Mouse (Mus musculus) forebrain, embryonic 11.5 days (tissue): ENCODE data around the gene Eno1. TPM values are rescaled to one million over a fixed set of nuclear protein-coding genes. Genes with fewer than 3 reads are reported as not detected.

ENCODE experiments used
- ATAC-seq: fragments of 200-750 bp; cut with Nextera tagmentation; replicated peaks from 2 replicates; pipeline ENCODE4 v1.8.0; 2017; ENCODE audit warnings: moderate TSS enrichment; ENCODE audit not compliant: low FRiP score
- DNase-seq: peaks from one replicate; pipeline ENCODE4 v3.0.0-alpha.2; 2017; ENCODE audit warnings: low spot score
- H3K27ac ChIP-seq: fragments of 300-500 bp; sonication (generic); 2 replicates; pipeline ENCODE4 v1.5.1; 2014; ENCODE audit warnings: low read depth, low read length
- H3K27me3 ChIP-seq: fragments of 300-500 bp; sonication (generic); 2 replicates; pipeline ENCODE4 v1.6.1; 2014; ENCODE audit warnings: mild to moderate bottlenecking, low read length, mixed read lengths; ENCODE audit not compliant: control insufficient read depth, insufficient read depth
- H3K36me3 ChIP-seq: fragments of 300-500 bp; sonication (generic); 2 replicates; pipeline ENCODE4 v1.6.1; 2014; ENCODE audit warnings: mild to moderate bottlenecking, low read length, moderate library complexity, mixed read lengths; ENCODE audit not compliant: control insufficient read depth, insufficient read depth
- H3K4me1 ChIP-seq: fragments of 300-500 bp; sonication (generic); replicated peaks from 2 replicates; pipeline ENCODE4 v1.6.1; 2014; ENCODE audit warnings: low read length, mixed read lengths; ENCODE audit not compliant: control insufficient read depth, insufficient read depth
- H3K4me2 ChIP-seq: fragments of 300-500 bp; sonication (generic); 2 replicates; pipeline ENCODE4 v1.6.1; 2014; ENCODE audit warnings: low read depth, mild to moderate bottlenecking, low read length, moderate library complexity, mixed read lengths; ENCODE audit not compliant: severe bottlenecking
- H3K4me3 ChIP-seq: fragments of 300-500 bp; sonication (generic); 2 replicates; pipeline ENCODE4 v1.5.1; 2014; ENCODE audit warnings: low read depth, low read length
- H3K9ac ChIP-seq: fragments of 300-500 bp; sonication (generic); 2 replicates; pipeline ENCODE4 v1.6.1; 2014; ENCODE audit warnings: low read length
- H3K9me3 ChIP-seq: fragments of 300-500 bp; sonication (generic); 2 replicates; pipeline ENCODE4 v1.6.1; 2016; ENCODE audit warnings: low read length, mixed read lengths; ENCODE audit not compliant: control insufficient read depth
- WGBS: fragments of 180-500 bp; shearing (Covaris S2); extraction: QIAGEN DNeasy Blood & Tissue Kit; methylation state at CpG from one replicate; pipeline ENCODE4 v1.1.7; 2014; 5-methylcytosine and 5-hydroxymethylcytosine counted together
- polyA plus RNA-seq: library from polyadenylated mRNA; unstranded; fragments of >200 nt; fragmentation: Nextera tagmentation; extraction: Ambion mirVana; gene quantifications from 2 replicates; pipeline ENCODE4 v1.2.1, GENCODE M21; 2014

Gene Eno1
- polyA plus RNA-seq, 1 experiment from 2014 or later, result 1,858 TPM

DNA sequence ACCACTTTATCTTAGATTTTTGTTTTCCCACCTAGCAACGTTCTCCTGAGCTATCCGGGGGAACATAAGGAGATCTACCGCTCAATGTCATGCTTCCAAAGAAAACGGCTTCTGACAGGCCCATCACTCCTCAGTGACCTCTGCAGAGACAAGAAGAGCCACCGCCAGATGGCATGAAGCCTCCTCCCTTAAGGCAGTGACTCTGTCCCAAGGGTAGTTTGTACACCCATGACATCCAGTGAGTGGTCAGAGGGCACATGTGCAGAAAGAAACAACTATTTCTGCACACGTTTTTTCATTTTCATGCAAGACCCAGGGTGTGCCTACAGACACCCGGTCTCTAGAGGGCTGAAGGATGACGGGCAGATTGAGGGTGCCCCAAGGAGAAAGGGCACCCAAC is 26.2 kb upstream of the Eno1 start:
- WGBS, result 88% methylated on average over 8 of the region's 8 CpGs

GRCm38 (mm10) chr4:150211930-150212552 is 24.5 kb upstream of the Eno1 start:
- Histone ChIP-seq H3K4me1 (no peaks in the 10 kb centered on the region; the same call in 1 of the 2 replicates), H3K9ac (peak overlapping the region; percentile 43), H3K4me2 (peak overlapping the region; percentile 53), H3K4me3 (peak overlapping the region; percentile 19; the same call in 1 of the 2 replicates), H3K27ac (no peak overlapping the region), H3K27me3 (no peaks in the 10 kb centered on the region), H3K9me3 (no peaks in the 10 kb centered on the region), H3K36me3 (no peaks in the 10 kb centered on the region)
- DNase-seq (no peak), ATAC-seq (peak; percentile 61; the same call in 1 of the 2 replicates)
- WGBS, result 52% methylated on average over 10 of the region's 10 CpGs

More for the DNA sequence above, 26.2 kb upstream of the Eno1 start:
- H3K4me2 ChIP-seq, result no peak overlapping the region
- H3K9ac ChIP-seq, result no peak overlapping the region
- no peak overlapping the region for H3K4me3 ChIP-seq
- H3K4me1 ChIP-seq, result no peaks in the 10 kb centered on the region
- no peaks in the 10 kb centered on the region for H3K9me3 ChIP-seq
- no peak overlapping the region for H3K27ac ChIP-seq
- H3K27me3 ChIP-seq, result no peaks in the 10 kb centered on the region
- no peaks in the 10 kb centered on the region for H3K36me3 ChIP-seq
- no peak for DNase-seq
- ATAC-seq, result no peak

GRCm38 (mm10) chr4:150212553-150212971 is 24.0 kb upstream of the Eno1 start:
- Histone ChIP-seq H3K4me3 (peak overlapping the region; percentile 19), H3K4me2 (peak overlapping the region; percentile 53), H3K36me3 (no peaks in the 10 kb centered on the region), H3K9me3 (no peaks in the 10 kb centered on the region), H3K27me3 (no peaks in the 10 kb centered on the region), H3K4me1 (no peaks in the 10 kb centered on the region; the same call in 1 of the 2 replicates), H3K27ac (no peak overlapping the region), H3K9ac (peak overlapping the region; percentile 56)
- DNase-seq, result peak; percentile 85
- WGBS, result under 1% methylated on average over 15 of the region's 15 CpGs
- peak; percentile 86 for ATAC-seq

DNA sequence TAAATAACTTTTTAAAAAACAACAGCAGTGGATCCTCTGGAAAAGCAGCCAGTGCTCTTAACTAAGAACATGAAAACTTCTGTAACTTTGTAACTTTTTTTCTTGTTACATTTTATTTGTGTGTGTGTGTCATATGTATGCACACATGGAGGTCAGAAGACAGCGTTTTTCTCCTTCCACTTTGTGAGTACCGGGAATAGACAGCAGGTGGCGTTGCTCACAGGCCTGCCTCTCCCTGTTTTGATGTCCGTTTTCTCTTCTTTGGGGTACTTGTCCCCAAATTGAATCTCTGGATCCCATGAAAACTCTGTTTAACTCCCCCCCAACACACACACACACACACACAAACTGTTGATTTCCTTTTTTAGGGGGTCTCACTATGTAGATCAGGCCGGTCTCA is 22.6 kb upstream of the Eno1 start:
- H3K27ac ChIP-seq, result no peak overlapping the region
- no peaks in the 10 kb centered on the region; the same call in 1 of the 2 replicates for H3K4me1 ChIP-seq
- no peak for ATAC-seq
- no peaks in the 10 kb centered on the region for H3K9me3 ChIP-seq
- no peaks in the 10 kb centered on the region for H3K27me3 ChIP-seq
- WGBS, result 35% methylated on average over 5 of the region's 5 CpGs
- no peak overlapping the region for H3K4me3 ChIP-seq
- no peaks in the 10 kb centered on the region for H3K36me3 ChIP-seq
- H3K4me2 ChIP-seq, result no peak overlapping the region
- peak; percentile 59 for DNase-seq
- no peak overlapping the region for H3K9ac ChIP-seq

DNA sequence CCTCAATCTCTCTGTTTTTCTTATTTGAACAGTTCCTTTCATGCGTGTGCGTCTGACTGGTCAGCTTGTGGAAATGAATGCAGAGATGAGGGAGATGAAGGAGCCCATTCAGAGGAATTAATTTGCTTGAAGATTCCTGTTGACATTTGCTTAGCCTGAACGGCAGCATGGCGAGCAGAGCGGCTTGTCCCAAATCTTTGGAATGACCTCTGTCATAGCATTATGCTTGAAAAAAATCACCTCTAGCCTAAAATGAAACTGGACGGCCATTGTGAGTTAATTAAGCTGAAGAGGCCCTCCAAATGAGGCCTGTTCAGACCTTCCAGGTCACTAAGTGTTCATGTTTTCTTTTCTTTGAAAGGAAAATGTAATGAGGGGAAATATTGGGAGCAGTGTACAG is 20.1 kb upstream of the Eno1 start:
- no peak for DNase-seq
- no peaks in the 10 kb centered on the region for H3K9me3 ChIP-seq
- no peak overlapping the region for H3K27ac ChIP-seq
- WGBS, result 37% methylated on average over 6 of the region's 6 CpGs
- H3K4me1 ChIP-seq, result no peaks in the 10 kb centered on the region; the same call in 1 of the 2 replicates
- H3K27me3 ChIP-seq, result no peaks in the 10 kb centered on the region
- no peaks in the 10 kb centered on the region for H3K36me3 ChIP-seq
- ATAC-seq, result no peak
- H3K9ac ChIP-seq, result no peak overlapping the region
- no peak overlapping the region for H3K4me3 ChIP-seq
- H3K4me2 ChIP-seq, result no peak overlapping the region

DNA sequence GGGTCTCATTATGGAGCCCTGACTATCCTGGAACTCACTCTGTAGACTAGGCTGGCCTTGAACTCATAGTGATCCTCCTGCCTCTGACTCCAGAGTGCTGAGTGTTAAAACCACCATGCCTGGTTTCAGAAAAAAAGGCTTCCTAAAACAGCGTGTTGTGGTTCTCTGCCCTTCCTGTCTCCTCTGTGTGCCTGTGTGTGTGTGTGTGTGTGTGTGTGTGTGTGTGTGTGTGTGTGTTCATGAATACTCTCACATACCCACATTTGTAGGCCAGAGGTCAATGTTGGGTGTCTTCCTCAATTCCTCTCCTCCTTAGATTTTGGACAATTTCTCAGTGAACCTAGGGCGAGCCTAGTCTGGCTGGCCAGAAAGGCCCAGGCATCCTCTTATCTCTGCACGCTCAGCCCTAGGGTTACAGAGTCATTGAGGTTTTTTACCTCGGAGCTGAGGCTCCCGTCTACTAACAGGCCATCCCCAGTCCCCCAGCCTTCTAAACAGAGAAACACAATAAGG is 19.4 kb upstream of the Eno1 start:
- WGBS, result 77% methylated on average over 5 of the region's 5 CpGs
- no peaks in the 10 kb centered on the region for H3K9me3 ChIP-seq
- H3K4me1 ChIP-seq, result no peaks in the 10 kb centered on the region; the same call in 1 of the 2 replicates
- H3K27me3 ChIP-seq, result no peaks in the 10 kb centered on the region
- no peak for DNase-seq
- no peak for ATAC-seq
- no peak overlapping the region for H3K9ac ChIP-seq
- no peak overlapping the region for H3K4me2 ChIP-seq
- no peak overlapping the region for H3K27ac ChIP-seq
- no peaks in the 10 kb centered on the region for H3K36me3 ChIP-seq
- no peak overlapping the region for H3K4me3 ChIP-seq

GRCm38 (mm10) chr4:150217935-150218334 is 18.6 kb upstream of the Eno1 start:
- H3K4me3 ChIP-seq, result no peak overlapping the region
- H3K4me1 ChIP-seq, result no peaks in the 10 kb centered on the region; the same call in 1 of the 2 replicates
- H3K27me3 ChIP-seq, result no peaks in the 10 kb centered on the region
- H3K36me3 ChIP-seq, result no peaks in the 10 kb centered on the region
- H3K4me2 ChIP-seq, result no peak overlapping the region
- no peaks in the 10 kb centered on the region for H3K9me3 ChIP-seq
- no peak overlapping the region for H3K9ac ChIP-seq
- DNase-seq (no peak), ATAC-seq (no peak)
- WGBS, result 88% methylated on average over 1 of the region's 1 CpGs
- no peak overlapping the region for H3K27ac ChIP-seq

GRCm38 (mm10) chr4:150219501-150220292 is 16.8 kb upstream of the Eno1 start:
- DNase-seq (no peak), ATAC-seq (0 out of 2 replicates have a peak, but pooled peaks have one; percentile 27)
- WGBS, result 73% methylated on average over 9 of the region's 9 CpGs
- Histone ChIP-seq H3K27ac (no peak overlapping the region), H3K4me2 (no peak overlapping the region), H3K9me3 (no peaks in the 10 kb centered on the region), H3K4me1 (no peaks in the 10 kb centered on the region; the same call in 1 of the 2 replicates), H3K27me3 (no peaks in the 10 kb centered on the region), H3K36me3 (no peaks in the 10 kb centered on the region), H3K9ac (no peak overlapping the region), H3K4me3 (no peak overlapping the region)
